Mouse (Mus musculus): ENCODE results near the gene Syt16. TPM values are rescaled to one million over a fixed set of nuclear protein-coding genes. Genes with fewer than 3 reads are reported as not detected.

Syt16 gene
- polyA plus RNA-seq, 1 experiment from 2014 or later = 1.2 TPM

DNA sequence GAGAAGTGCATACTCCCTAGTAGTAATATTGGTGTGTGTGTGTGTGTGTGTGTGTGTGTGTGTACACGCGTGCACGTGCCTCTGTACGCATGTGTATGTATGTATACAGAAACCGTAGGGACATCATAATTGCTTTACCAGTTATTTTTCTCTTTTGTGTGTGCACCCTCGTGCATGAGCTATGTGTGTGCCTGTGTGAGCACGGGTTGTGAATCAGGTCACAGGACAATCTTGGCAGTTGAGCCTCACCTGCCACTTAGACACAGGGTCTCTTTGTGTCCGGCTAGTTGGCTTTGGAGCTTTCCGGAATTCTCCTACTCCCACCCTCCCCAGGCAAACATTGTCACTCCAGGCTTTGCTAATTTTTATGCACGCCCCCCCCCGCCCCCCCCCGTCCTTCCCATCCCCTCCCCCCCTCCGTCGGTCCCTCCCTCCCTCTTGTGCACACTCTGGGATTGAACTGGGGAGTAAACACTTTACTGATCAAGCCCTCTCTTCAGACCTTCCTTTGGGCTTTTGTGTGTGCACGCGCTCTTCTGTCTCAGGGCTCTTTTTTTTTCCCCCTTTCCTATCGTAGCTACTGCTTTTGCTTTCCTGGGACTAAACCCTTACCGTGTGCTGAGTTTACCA, 319.0 kb downstream of the Syt16 start, which contains the start of gene Gm11042:
Gm11042 (minus strand) TSS at position 51 of the 630 bp plus-strand sequence.
- 34% methylated on average over 14 of the region's 18 CpGs for WGBS
- H3K27ac ChIP-seq (ENCODE audit: low read depth, low read length) = peak within 1 kb of the TSS; percentile 55; the same call in 1 of the 2 replicates
- ATAC-seq (ENCODE audit: low FRiP score, low TSS enrichment) = peak; percentile 70

DNA sequence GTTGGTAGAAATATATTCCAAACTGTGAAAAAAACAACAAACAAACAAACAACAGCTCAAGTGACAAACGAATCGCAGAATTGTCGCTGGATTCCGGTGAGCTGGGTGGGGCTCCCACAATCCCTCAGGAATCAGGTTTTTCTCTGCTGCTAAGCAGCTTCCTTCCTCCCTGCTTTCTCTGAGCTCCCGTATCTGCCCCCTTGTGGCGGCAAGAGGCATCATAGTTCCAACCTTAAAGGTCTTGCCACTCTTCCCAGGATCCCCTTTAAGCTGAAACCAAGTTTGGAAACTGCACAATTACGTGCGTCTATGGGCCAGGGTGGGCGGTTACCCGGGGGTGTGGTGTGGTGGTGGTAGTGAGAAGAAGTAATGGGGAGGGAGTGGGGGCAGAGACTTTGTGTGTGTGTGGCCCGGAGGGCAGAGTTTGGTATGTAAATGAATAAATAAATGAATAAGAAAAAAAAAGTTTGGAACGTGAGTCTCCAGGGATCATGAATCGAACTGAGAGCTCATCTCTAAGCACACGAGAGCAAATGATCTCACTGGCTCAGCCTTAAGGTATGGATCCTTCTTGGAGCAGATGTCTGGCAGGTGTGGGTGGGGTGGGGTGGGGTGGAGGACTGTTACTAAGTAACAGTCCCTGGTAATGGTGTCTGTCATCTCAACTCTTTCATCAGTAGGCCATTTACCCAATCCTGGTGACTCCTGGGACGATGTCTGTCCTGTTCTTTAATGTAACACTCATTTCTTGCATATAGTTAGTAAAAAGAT, 319.7 kb downstream of the Syt16 start:
- peak overlapping the region; percentile 63; the same call in 1 of the 2 replicates for H3K9ac ChIP-seq (ENCODE audit: low read depth, low read length)
- H3K27ac ChIP-seq (ENCODE audit: low read depth, low read length) = peak overlapping the region; percentile 55; the same call in 1 of the 2 replicates

More for the DNA sequence above, 319.0 kb downstream of the Syt16 start, which contains the start of gene Gm11042:
- Histone ChIP-seq H3K36me3 (ENCODE audit: control insufficient read depth, insufficient read depth, low read length) (no peaks in the 10 kb centered on the region), H3K9ac (ENCODE audit: low read depth, low read length) (peak within 1 kb of the TSS; percentile 63; the same call in 1 of the 2 replicates), H3K4me1 (ENCODE audit: control insufficient read depth, insufficient read depth, low read length) (no peaks in the 10 kb centered on the region), H3K4me2 (replicated peaks; ENCODE audit: low read depth, low read length) (peak within 1 kb of the TSS; percentile 52), H3K4me3 (ENCODE audit: low read length) (peak within 1 kb of the TSS; percentile 52), H3K27me3 (ENCODE audit: control insufficient read depth, insufficient read depth, low read length) (no peaks in the 10 kb centered on the region), H3K9me3 (ENCODE audit: control insufficient read depth, low read length) (no peaks in the 10 kb centered on the region)

DNA sequence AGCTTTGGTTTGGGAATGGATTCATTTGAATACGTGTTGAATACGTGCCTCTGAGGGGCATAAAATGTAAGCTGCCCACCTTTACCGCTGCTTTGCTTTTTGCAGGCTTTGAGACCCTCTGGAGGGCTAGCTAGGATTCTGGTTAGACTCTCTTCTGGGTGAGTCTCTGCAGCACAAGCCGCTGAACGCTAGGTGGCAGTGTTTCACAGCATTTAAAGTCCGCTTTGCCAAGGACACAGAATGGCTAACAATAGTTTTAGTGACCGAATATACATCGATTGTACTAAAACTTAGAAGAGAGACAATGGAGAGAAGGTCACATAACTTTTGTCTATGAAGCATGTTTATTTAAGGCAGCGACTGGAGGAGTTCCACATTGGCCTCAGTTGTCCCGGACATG, 322.9 kb downstream of the Syt16 start:
- Histone ChIP-seq H3K4me1 (ENCODE audit: control insufficient read depth, insufficient read depth, low read length) (no peaks in the 10 kb centered on the region), H3K36me3 (ENCODE audit: control insufficient read depth, insufficient read depth, low read length) (no peaks in the 10 kb centered on the region), H3K4me2 (replicated peaks; ENCODE audit: low read depth, low read length) (no peak overlapping the region; the same call in 1 of the 2 replicates), H3K27ac (ENCODE audit: low read depth, low read length) (no peak overlapping the region), H3K4me3 (ENCODE audit: low read length) (no peak overlapping the region), H3K9ac (ENCODE audit: low read depth, low read length) (no peak overlapping the region), H3K9me3 (ENCODE audit: control insufficient read depth, low read length) (no peaks in the 10 kb centered on the region), H3K27me3 (ENCODE audit: control insufficient read depth, insufficient read depth, low read length) (no peaks in the 10 kb centered on the region)
- 16% methylated on average over 10 of the region's 10 CpGs for WGBS
- ATAC-seq (ENCODE audit: low FRiP score, low TSS enrichment) = no peak

More for the DNA sequence above, 319.7 kb downstream of the Syt16 start:
- Histone ChIP-seq H3K9me3 (ENCODE audit: control insufficient read depth, low read length) (no peaks in the 10 kb centered on the region), H3K36me3 (ENCODE audit: control insufficient read depth, insufficient read depth, low read length) (no peaks in the 10 kb centered on the region), H3K4me1 (ENCODE audit: control insufficient read depth, insufficient read depth, low read length) (no peaks in the 10 kb centered on the region), H3K4me3 (ENCODE audit: low read length) (peak overlapping the region; percentile 52), H3K27me3 (ENCODE audit: control insufficient read depth, insufficient read depth, low read length) (no peaks in the 10 kb centered on the region), H3K4me2 (replicated peaks; ENCODE audit: low read depth, low read length) (peak overlapping the region; percentile 52)
- ATAC-seq (ENCODE audit: low FRiP score, low TSS enrichment) = peak; percentile 94
- 16% methylated on average over 15 of the region's 15 CpGs for WGBS

DNA sequence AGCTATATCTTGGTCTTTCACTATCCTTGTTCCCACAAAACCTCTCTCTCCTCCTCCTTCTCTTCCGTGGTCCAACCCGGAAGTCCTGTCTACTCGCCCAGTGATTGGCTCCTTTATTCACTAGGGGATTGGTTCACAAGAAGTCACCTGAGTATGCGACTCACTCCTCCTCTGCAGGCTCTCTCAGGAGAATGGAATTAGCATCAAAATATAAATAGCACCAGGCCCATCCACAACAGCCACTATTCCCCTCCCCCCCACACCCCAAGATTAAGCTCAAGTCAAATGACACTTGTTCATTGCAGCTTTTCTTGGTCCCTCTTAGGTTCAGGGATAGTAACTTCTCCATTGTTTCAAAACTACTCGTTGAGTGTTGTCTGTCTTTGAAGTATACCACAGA, 324.5 kb downstream of the Syt16 start:
- no peak for ATAC-seq (ENCODE audit: low FRiP score, low TSS enrichment)
- Histone ChIP-seq H3K27me3 (ENCODE audit: control insufficient read depth, insufficient read depth, low read length) (no peaks in the 10 kb centered on the region), H3K9ac (ENCODE audit: low read depth, low read length) (no peak overlapping the region), H3K4me3 (ENCODE audit: low read length) (no peak overlapping the region), H3K9me3 (ENCODE audit: control insufficient read depth, low read length) (no peaks in the 10 kb centered on the region), H3K36me3 (ENCODE audit: control insufficient read depth, insufficient read depth, low read length) (no peaks in the 10 kb centered on the region), H3K4me1 (ENCODE audit: control insufficient read depth, insufficient read depth, low read length) (no peaks in the 10 kb centered on the region), H3K27ac (ENCODE audit: low read depth, low read length) (no peak overlapping the region), H3K4me2 (replicated peaks; ENCODE audit: low read depth, low read length) (no peak overlapping the region)
- WGBS = 80% methylated on average over 5 of the region's 5 CpGs

Other genes with a start within 250 kb of the Syt16 start
- 64.9 and 114 TPM in 2 replicates for gene Hif1a, start 96.3 kb upstream of the Syt16 start, polyA plus RNA-seq (2014; fragmentation: Nextera tagmentation; extraction: Ambion mirVana)
- 8.7 and 13.9 TPM in 2 replicates for gene Gm49321, start 60.0 kb upstream of the Syt16 start, polyA plus RNA-seq (2014; fragmentation: Nextera tagmentation; extraction: Ambion mirVana)
- gene Snapc1, start 33.2 kb upstream of the Syt16 start, polyA plus RNA-seq (2014; fragmentation: Nextera tagmentation; extraction: Ambion mirVana) = 15.1 and 16.1 TPM in 2 replicates

Measured in kidney, embryonic 14.5 days (tissue).